Mouse (Mus musculus) liver, adult 2 months (tissue): ENCODE measurements around the gene Slc35b3. TPM values are rescaled to one million over a fixed set of nuclear protein-coding genes. Genes with fewer than 3 reads are reported as not detected.

Source experiments
- DNase-seq: peaks from one replicate; pipeline ENCODE4 v3.0.0-alpha.2; 2011; ENCODE audit warnings: low read depth, low spot score; ENCODE audit errors: extremely low read depth
- H3K27ac ChIP-seq: fragments of 200-500 bp; replicated peaks from 2 replicates; pipeline ENCODE4 v1.5.1; 2012; ENCODE audit warnings: low read depth, mild to moderate bottlenecking, control low read depth, inconsistent platforms, low read length; ENCODE audit not compliant: insufficient read depth
- H3K27me3 ChIP-seq: fragments of 200-500 bp; 2 replicates; pipeline ENCODE4 v1.6.1; 2012; ENCODE audit warnings: mild to moderate bottlenecking, moderate library complexity, low read length, inconsistent platforms; ENCODE audit not compliant: control insufficient read depth, insufficient read depth
- H3K36me3 ChIP-seq: fragments of 200-500 bp; 2 replicates; pipeline ENCODE4 v1.6.1; 2012; ENCODE audit warnings: low read length, inconsistent platforms; ENCODE audit not compliant: control insufficient read depth, insufficient read depth
- H3K4me1 ChIP-seq: fragments of 200-500 bp; 2 replicates; pipeline ENCODE4 v1.6.1; 2011; ENCODE audit warnings: low read length; ENCODE audit not compliant: control insufficient read depth, insufficient read depth
- H3K4me3 ChIP-seq: fragments of 200-500 bp; 2 replicates; pipeline ENCODE4 v1.5.1; 2011; ENCODE audit warnings: low read depth, mild to moderate bottlenecking, control low read depth, low read length, moderate library complexity; ENCODE audit not compliant: insufficient read depth
- H3K79me2 ChIP-seq: fragments of 200-500 bp; 2 replicates; pipeline ENCODE4 v1.6.1; 2012; ENCODE audit warnings: inconsistent platforms, mild to moderate bottlenecking, low read length, moderate library complexity; ENCODE audit not compliant: control insufficient read depth, insufficient read depth
- H3K9ac ChIP-seq: fragments of 200-500 bp; 2 replicates; pipeline ENCODE4 v1.6.1; 2012; ENCODE audit warnings: low read depth, mild to moderate bottlenecking, control low read depth, inconsistent platforms, low read length
- CTCF ChIP-seq: fragments of 200-500 bp; IDR thresholded peaks from 2 replicates; pipeline ENCODE4 v1.5.1; 2011; ENCODE audit warnings: low read depth, low read length, control low read depth
- POLR2A ChIP-seq: fragments of 200-500 bp; IDR thresholded peaks from 2 replicates; pipeline ENCODE4 v1.6.1; 2011; ENCODE audit warnings: low read length, control low read depth; ENCODE audit not compliant: insufficient read depth; ENCODE audit errors: extremely low read depth
- WGBS: fragments of 180-500 bp; shearing (Covaris S2); methylation state at CpG from one replicate; pipeline ENCODE4 v1.1.7; 2018; 5-methylcytosine and 5-hydroxymethylcytosine counted together
- polyA plus RNA-seq: library from polyadenylated mRNA; depleted of rRNA; stranded (reverse); fragments of >200 nt; gene quantifications from 2 replicates; pipeline ENCODE4 v1.2.3, GENCODE M21; 2012
- total RNA-seq: library from RNA; depleted of rRNA; stranded (reverse); fragments of >200 nt; gene quantifications from 2 replicates; pipeline ENCODE4 v1.2.3, GENCODE M21; 2014

The Slc35b3 gene
- total and polyA plus RNA-seq, 2 experiments, result 9.8 to 21.1 TPM

DNA sequence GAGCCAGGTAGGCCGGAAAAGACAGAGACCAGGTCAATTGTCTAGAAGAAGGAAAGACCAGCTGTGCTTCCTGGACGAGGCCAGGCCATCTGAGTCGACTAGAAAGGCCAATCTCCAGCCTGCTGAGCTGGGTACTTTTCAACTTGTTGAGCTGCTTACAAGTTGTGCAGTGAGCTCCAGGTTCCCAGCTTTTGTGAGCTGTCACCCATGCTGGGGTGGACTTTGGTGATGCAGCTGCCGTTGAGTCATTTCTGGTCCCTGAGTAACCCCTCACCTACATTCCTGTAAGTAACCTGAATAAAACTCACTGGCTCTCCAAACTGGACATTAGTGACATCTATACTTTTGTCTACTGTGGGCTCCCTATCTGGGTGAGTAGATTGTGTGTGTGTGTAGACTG lies 10.4 kb upstream of the Slc35b3 start:
- Histone ChIP-seq H3K4me3 (no peak overlapping the region), H3K9ac (no peak overlapping the region), H3K36me3 (no peaks in the 10 kb centered on the region), H3K79me2 (no peaks in the 10 kb centered on the region), H3K27ac (no peak overlapping the region), H3K4me1 (no peaks in the 10 kb centered on the region), H3K27me3 (no peaks in the 10 kb centered on the region)
- no peak for DNase-seq
- no peak for TF ChIP-seq POLR2A
- TF ChIP-seq CTCF, result no peak
- 63% methylated on average over 4 of the region's 4 CpGs for WGBS

DNA sequence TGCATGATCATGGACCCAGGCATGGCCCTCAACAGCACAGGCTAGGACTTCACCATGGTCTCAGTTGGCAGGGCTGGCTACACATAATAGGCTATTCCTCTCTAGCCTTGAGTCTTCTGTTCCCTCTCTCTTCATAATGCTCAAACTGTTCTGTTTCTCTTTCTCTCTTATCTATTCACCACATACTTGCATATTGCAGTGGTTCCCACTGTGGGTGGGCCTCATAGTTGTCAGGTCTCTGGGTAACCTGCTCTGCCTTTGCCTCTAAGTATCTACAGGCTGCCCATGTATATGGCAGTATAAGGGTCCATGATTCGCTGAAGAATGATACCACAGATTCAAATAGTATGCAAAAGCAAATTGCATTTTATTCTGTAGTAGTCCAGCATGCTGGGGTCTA lies 6.8 kb upstream of the Slc35b3 start:
- H3K27ac ChIP-seq, result no peak overlapping the region
- no peak for DNase-seq
- no peaks in the 10 kb centered on the region for H3K79me2 ChIP-seq
- H3K4me1 ChIP-seq, result peaks cover 4% of the 10 kb centered on the region
- H3K4me3 ChIP-seq, result no peak overlapping the region
- 87% methylated on average over 1 of the region's 1 CpGs for WGBS
- no peak for TF ChIP-seq CTCF
- no peaks in the 10 kb centered on the region for H3K27me3 ChIP-seq
- H3K9ac ChIP-seq, result no peak overlapping the region
- H3K36me3 ChIP-seq, result no peaks in the 10 kb centered on the region

DNA sequence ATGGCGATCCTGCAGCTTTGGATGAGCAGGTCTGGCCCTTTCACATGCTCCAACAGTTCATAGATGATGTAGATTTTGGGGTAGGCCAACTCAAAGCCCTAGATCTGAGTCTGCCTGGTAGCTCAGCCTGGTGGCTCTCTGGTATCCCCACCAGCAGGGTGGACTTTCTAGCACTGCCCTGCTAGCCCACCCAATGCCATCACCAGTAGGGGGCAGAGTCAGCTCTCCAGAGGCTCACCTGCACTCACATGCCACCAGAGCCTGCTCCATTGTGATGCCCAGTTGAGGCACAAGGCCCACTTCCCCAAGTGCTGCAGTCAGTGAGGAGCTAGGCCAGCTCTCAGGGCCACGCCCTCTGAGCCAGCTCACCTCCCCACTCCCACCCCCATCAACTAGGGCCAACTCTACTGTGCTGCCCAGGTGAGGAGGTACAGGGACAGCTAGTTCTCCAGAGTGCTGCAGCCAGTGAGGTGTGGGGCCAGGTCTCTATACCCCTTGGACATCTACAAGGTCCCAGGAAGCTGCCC lies 6.3 kb upstream of the Slc35b3 start:
- H3K27me3 ChIP-seq, result no peaks in the 10 kb centered on the region
- H3K27ac ChIP-seq, result no peak overlapping the region
- H3K79me2 ChIP-seq, result no peaks in the 10 kb centered on the region
- H3K4me3 ChIP-seq, result no peak overlapping the region
- DNase-seq, result no peak
- H3K9ac ChIP-seq, result no peak overlapping the region
- WGBS, result 92% methylated on average over 2 of the region's 2 CpGs
- no peaks in the 10 kb centered on the region for H3K36me3 ChIP-seq
- TF ChIP-seq POLR2A (no peak), CTCF (no peak)
- H3K4me1 ChIP-seq, result peaks cover 8% of the 10 kb centered on the region

GRCm38 (mm10) chr13:38962771-38963170 lies 2.1 kb upstream of the Slc35b3 start:
- 32% methylated on average over 2 of the region's 2 CpGs for WGBS
- H3K4me1 ChIP-seq, result peaks cover 23% of the 10 kb centered on the region
- TF ChIP-seq POLR2A, result no peak
- TF ChIP-seq CTCF, result no peak
- H3K4me3 ChIP-seq, result no peak overlapping the region
- H3K27me3 ChIP-seq, result no peaks in the 10 kb centered on the region
- peaks cover 12% of the 10 kb centered on the region; the same call in 1 of the 2 replicates for H3K79me2 ChIP-seq
- peak overlapping the region; percentile 47 for H3K27ac ChIP-seq
- no peaks in the 10 kb centered on the region for H3K36me3 ChIP-seq
- DNase-seq, result peak; percentile 73
- no peak overlapping the region for H3K9ac ChIP-seq

GRCm38 (mm10) chr13:38958037-38958436 lies 2.6 kb downstream of the Slc35b3 start:
- DNase-seq, result no peak
- peak overlapping the region; percentile 14 for H3K9ac ChIP-seq
- peak overlapping the region; percentile 49 for H3K27ac ChIP-seq
- no peak overlapping the region for H3K4me3 ChIP-seq
- H3K27me3 ChIP-seq, result no peaks in the 10 kb centered on the region
- 44% methylated on average over 5 of the region's 5 CpGs for WGBS
- peaks cover 25% of the 10 kb centered on the region for H3K4me1 ChIP-seq
- H3K79me2 ChIP-seq, result peaks cover 20% of the 10 kb centered on the region; the same call in 1 of the 2 replicates
- peaks cover 20% of the 10 kb centered on the region for H3K36me3 ChIP-seq
- no peak for TF ChIP-seq POLR2A
- TF ChIP-seq CTCF, result no peak

- Histone ChIP-seq H3K36me3 (peaks cover 49% of the 10 kb centered on the region), H3K4me3 (no peak overlapping the region), H3K9ac (no peak overlapping the region), H3K27me3 (no peaks in the 10 kb centered on the region), H3K79me2 (no peaks in the 10 kb centered on the region; the same call in 1 of the 2 replicates), H3K27ac (peak overlapping the region; percentile 72), H3K4me1 (peaks cover 5% of the 10 kb centered on the region)
- no peak for DNase-seq
- no peak for TF ChIP-seq POLR2A
- TF ChIP-seq CTCF, result no peak
- 81% methylated on average over 3 of the region's 3 CpGs for WGBS
These were observed 14.2 kb downstream of the Slc35b3 start for GRCm38 (mm10) chr13:38946296-38947012.
